17 mouse cellular contexts compared by ENCODE assay signal in genomic region chr6:49973258-49973865, GRCm38 (mm10).
DNase-seq lines count a peak whose midpoint lies in the region; ATAC-seq lines count a peak whose summit lies in the region.
"Had no signal": no experiment of that assay in that cellular context is flagged by ENCODE, and none has a peak within 500 bp of the region (broad histone marks: within the 10 kb centered on the region; RNA-seq: fewer than 3 reads in every experiment).

No protein-coding gene starts in this region.

- H3K27ac ChIP-seq in lung, embryonic 16.5 days (ENCODE audit: low read length) = peak overlapping the region; percentile 35
- no peak overlapping the region for H3K27ac ChIP-seq in kidney, embryonic 16.5 days (ENCODE audit: low read length)
- H3K27ac ChIP-seq: intestine, embryonic 15.5 days; limb, embryonic 13.5 days; midbrain, embryonic 13.5 days; stomach, embryonic 15.5 days had no signal

- H3K4me2 ChIP-seq in lung, embryonic 16.5 days (ENCODE audit: low read depth, low read length) = no peak overlapping the region
- H3K4me2 ChIP-seq in kidney, embryonic 16.5 days (replicated peaks; ENCODE audit: low read depth, low read length) = no peak overlapping the region
- H3K4me2 ChIP-seq: heart, embryonic 12.5 days; intestine, embryonic 15.5 days; limb, embryonic 13.5 days; midbrain, embryonic 13.5 days; stomach, embryonic 15.5 days had no signal

- no peaks in the 10 kb centered on the region for H3K9me3 ChIP-seq in lung, embryonic 16.5 days (ENCODE audit: control insufficient read depth, low read length)
- no peaks in the 10 kb centered on the region for H3K9me3 ChIP-seq in kidney, embryonic 16.5 days (ENCODE audit: low read length)
- H3K9me3 ChIP-seq: heart, embryonic 12.5 days; intestine, embryonic 15.5 days; limb, embryonic 13.5 days; midbrain, embryonic 13.5 days; stomach, embryonic 15.5 days had no signal

- no peak for DNase-seq in lung, adult 18-20 months
- peak; percentile 4 for DNase-seq in adipocyte (ENCODE audit: low spot score)
- peak; percentile 84 for DNase-seq in naive thymus-derived CD4-positive, alpha-beta T cell, adult 2 months (ENCODE audit: low read depth)
- DNase-seq in cerebellum, adult 18-20 months = no peak
- DNase-seq in frontal cortex, adult 2 months (ENCODE audit: extremely low spot score in 1 of 2, low spot score in 1 of 2) = no peak
- DNase-seq: adrenal gland, postnatal 10 days; cerebellum, adult 9-10 months; gastrocnemius, postnatal 14 days; kidney, postnatal 4 days; right cerebral cortex, postnatal 4 days had no signal

- H3K9ac ChIP-seq in lung, embryonic 16.5 days (ENCODE audit: low read length) = no peak overlapping the region
- H3K9ac ChIP-seq in kidney, embryonic 16.5 days (replicated peaks; ENCODE audit: low read length) = no peak overlapping the region
- H3K9ac ChIP-seq: heart, embryonic 12.5 days; intestine, embryonic 15.5 days; limb, embryonic 13.5 days; midbrain, embryonic 13.5 days; stomach, embryonic 15.5 days had no signal

- WGBS in lung, embryonic 16.5 days = 40% methylated on average over 7 of the region's 7 CpGs
- 62% methylated on average over 7 of the region's 7 CpGs for WGBS in kidney, embryonic 16.5 days

- peaks cover 7% of the 10 kb centered on the region for H3K4me1 ChIP-seq in lung, embryonic 16.5 days (replicated peaks; ENCODE audit: control insufficient read depth, insufficient read depth, low read length)
- H3K4me1 ChIP-seq in kidney, embryonic 16.5 days (ENCODE audit: insufficient read depth, low read length) = no peaks in the 10 kb centered on the region
- H3K4me1 ChIP-seq: heart, embryonic 12.5 days; intestine, embryonic 15.5 days; stomach, embryonic 15.5 days had no signal

- no peaks in the 10 kb centered on the region for H3K36me3 ChIP-seq in lung, embryonic 16.5 days (ENCODE audit: control insufficient read depth, insufficient read depth, low read length)
- no peaks in the 10 kb centered on the region for H3K36me3 ChIP-seq in kidney, embryonic 16.5 days (ENCODE audit: insufficient read depth, low read length)
- H3K36me3 ChIP-seq: heart, embryonic 12.5 days; intestine, embryonic 15.5 days; limb, embryonic 13.5 days; midbrain, embryonic 13.5 days; stomach, embryonic 15.5 days had no signal

- H3K4me3 ChIP-seq in lung, embryonic 16.5 days (ENCODE audit: low read length) = no peak overlapping the region
- no peak overlapping the region for H3K4me3 ChIP-seq in kidney, embryonic 16.5 days (ENCODE audit: low read length)
- H3K4me3 ChIP-seq: heart, embryonic 12.5 days; intestine, embryonic 15.5 days; limb, embryonic 13.5 days; midbrain, embryonic 13.5 days; stomach, embryonic 15.5 days had no signal

- H3K27me3 ChIP-seq in lung, embryonic 16.5 days (ENCODE audit: control insufficient read depth, insufficient read depth, low read depth, low read length) = no peaks in the 10 kb centered on the region
- H3K27me3 ChIP-seq in kidney, embryonic 16.5 days (ENCODE audit: insufficient read depth, low read length) = no peaks in the 10 kb centered on the region
- H3K27me3 ChIP-seq: intestine, embryonic 15.5 days; midbrain, embryonic 13.5 days; stomach, embryonic 15.5 days had no signal

- peak; percentile 68 for ATAC-seq in lung, embryonic 16.5 days (ENCODE audit: low read depth)
- no peak for ATAC-seq in kidney, embryonic 16.5 days (ENCODE audit: low FRiP score, low TSS enrichment)
- ATAC-seq: intestine, embryonic 15.5 days; midbrain, embryonic 13.5 days had no signal

Comparison
In these comparisons a context has a peak if more than half of its experiments do, and no peak if none do; other contexts are left out.
1. DNase-seq: peak in adipocyte (single experiment) and naive thymus-derived CD4-positive, alpha-beta T cell, adult 2 months (single experiment); none in lung, adult 18-20 months (0 of 2), cerebellum, adult 18-20 months (0 of 2) and frontal cortex, adult 2 months (0 of 2).